Mouse (Mus musculus) lung, adult 2 months (tissue): ENCODE data around the gene Sec63.

Experiments
- CTCF ChIP-seq: fragments of 200-500 bp; IDR thresholded peaks from 2 replicates; pipeline ENCODE4 v1.5.1; 2011; ENCODE audit warnings: mild to moderate bottlenecking, low read length, control low read depth; ENCODE audit not compliant: insufficient read depth
- POLR2A ChIP-seq: fragments of 200-500 bp; IDR thresholded peaks from 2 replicates; pipeline ENCODE4 v1.6.1; 2011; ENCODE audit warnings: low read depth, mild to moderate bottlenecking, control low read depth, low read length, borderline replicate concordance; ENCODE audit errors: extremely low read depth

DNA sequence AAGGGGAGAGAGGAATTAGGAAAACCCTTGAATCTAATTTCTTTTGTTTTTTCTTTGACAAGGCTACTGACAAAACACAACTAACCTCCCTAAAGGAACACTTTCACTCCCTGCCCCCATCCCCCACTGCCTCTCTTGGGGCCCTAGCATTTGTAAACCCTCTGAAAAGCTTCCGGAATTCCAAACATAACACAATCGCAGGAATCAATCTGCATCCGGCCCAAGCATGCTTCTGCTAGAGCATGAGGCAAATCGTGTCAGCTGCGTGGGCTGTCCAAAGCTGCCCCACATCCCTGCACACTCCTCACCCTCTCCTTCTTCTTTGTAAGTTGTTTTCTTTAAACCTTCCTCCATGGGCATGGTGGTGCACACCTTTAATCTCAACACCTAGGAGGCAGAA is 94.0 kb downstream of the Sec63 start:
- no peak for TF ChIP-seq CTCF
- TF ChIP-seq POLR2A = no peak
